Mouse (Mus musculus) layer of hippocampus, adult 9-10 months (tissue): ENCODE results near the gene Prkch.
A peak's percentile ranks its signal among the peaks of the same experiment; 100 is the strongest.
"Not testable (repeated sequence)": the region's sequence is repeated elsewhere in the genome, so short reads cannot be mapped to it uniquely, and the experiment has no call there.

Source experiments
- DNase-seq: peaks from one replicate; pipeline ENCODE4 v3.0.0; 2022; ENCODE audit warnings: low spot score

Gene Prkch

GRCm38 (mm10) chr12:73584610-73585240 is at the start of gene Prkch:
Gene Prkch, plus strand, starts transcription at chr12:73584796.
- DNase-seq = no peak

- no peak for DNase-seq
Measured at GRCm38 (mm10) chr12:73537499-73538138, 47.0 kb upstream of the Prkch start.

GRCm38 (mm10) chr12:73538139-73538508 is 46.5 kb upstream of the Prkch start:
- not testable (repeated sequence) for DNase-seq

DNA sequence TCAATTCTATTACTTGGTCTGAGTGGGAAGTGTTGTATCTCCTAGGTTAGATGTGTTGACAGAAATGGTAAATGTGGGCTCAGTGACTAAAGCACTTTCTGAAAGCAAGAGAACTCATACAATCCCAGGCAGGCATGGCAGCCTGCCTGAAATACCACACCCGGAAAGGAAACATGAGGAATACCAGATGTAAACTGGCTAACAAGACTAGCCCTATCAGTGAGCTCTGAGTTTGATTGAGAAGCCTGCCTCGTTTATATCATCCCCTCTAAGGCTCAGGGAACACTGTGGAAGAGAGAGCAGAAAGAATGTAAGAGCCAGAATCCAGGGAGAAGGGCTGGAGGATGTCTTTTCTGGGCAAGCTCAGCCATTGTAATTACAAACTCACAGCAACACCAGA is 45.4 kb upstream of the Prkch start:
- no peak for DNase-seq

DNA sequence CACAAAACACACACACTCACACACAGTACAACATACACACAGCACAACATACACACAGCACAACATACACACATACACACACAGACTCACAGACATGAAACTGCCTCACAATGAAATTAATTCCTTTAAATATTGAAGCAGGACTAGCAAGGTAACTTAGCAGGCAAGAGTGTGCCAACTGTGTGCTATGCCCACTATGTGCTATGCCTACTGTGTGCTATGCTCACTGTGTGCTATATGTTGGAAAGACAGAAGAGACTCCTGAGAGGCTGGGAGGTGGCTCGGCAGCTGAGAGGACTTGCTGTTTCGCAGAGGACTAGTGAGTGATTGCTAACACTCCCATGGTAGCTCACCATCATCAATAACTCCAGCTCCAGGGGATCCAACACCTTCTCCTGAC is 44.2 kb upstream of the Prkch start:
- DNase-seq = no peak

DNA sequence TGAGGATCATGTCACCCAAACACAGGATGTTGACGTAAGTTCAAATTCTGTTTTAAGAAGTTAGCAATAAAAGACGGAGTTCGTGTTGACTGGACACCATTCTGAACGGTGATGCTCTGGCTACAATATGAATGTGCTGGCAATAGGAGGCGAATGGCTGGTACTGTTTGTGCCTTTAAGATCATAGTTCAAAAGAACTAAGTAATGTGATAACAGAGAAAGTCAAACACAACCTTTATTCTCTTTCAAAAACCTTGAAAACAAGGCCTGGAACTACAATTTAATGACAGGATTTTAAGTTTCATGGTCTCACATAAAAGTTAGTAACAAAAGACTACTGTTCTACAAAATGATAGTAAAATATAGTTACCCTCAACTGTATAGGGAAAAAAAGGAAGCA is 41.4 kb upstream of the Prkch start:
- no peak for DNase-seq

DNA sequence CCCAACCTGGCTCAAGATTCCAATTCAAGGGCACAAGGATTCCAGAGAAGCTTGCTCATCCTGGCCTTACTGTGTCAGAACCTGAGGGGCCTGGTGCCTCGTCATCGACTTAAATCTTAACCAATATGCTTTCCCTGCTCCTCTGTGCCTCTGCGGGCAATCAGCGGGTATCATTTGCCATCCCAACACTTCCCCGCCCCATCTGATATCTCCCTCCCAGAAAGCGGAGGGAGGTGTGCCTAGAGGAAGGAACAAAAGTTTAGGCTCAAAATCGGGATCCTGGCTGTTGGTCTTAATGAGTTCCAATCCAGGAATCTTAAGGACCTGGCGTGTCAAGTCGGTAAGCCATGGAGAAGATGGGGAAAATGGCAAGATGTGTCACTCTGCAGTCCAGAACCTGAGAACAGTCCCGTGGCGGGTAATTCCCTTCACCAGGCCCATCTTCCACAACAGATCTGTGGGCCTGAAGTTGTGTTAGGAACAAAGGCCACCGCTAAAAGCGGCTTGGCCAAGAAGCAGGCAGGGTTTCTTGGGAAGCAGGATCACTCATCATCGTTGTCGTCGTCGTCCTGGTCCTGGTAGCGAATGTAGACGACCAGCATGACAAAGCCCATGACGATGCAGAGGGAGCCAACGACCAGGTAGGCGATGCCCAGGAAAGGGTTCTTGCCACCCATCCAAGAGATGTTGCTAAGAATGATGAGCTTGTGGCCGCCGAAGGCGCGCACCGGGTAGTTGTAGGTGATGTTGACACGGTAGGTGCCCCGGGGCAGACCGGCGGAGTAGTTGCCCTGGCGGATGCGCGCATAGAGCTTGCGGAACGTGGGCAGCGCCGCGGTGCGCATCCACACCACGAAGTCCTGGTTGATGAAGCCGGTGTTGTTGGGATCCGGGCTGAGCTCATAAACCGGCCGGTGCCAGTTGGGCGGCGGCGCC is 39.6 kb upstream of the Prkch start:
- DNase-seq = no peak

- no peak for DNase-seq
Measured at GRCm38 (mm10) chr12:73545672-73546085, 38.9 kb upstream of the Prkch start.

DNA sequence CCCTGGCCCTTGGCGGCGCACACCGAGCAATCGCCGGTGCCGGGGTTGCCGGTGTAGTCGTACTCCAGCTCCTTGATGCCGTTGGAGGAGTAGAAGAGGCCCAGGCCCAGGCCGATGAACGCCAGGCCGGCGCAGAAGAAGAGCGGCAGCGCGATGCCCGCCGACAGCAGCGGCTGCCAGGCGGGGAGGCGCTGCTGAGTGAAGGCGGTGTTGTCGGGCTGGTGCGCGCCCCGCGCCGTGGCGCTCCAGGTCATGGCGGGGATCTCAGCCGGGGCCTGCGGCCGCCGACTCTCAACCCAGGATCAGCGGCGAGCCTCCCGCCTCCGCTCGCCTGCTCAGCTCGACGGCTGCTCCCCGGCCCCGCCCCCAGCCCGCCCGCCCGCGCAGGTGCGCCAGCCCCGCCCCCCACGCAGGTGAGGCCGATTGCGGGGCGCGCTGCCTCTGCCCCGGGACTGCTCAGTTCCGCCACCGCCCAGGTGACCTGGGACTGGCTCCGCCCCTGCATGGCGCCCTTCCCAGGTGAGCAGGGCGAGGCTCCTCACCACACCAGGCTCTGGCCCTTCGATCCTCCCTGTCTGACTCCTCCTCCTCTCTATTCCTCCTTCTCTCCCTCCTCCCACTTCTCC is 38.4 kb upstream of the Prkch start, which contains the start of gene Tmem30b:
Gene Tmem30b (minus strand): TSS at position 307 of the 626 bp plus-strand sequence.
- no peak for DNase-seq

- no peak for DNase-seq
Measured at GRCm38 (mm10) chr12:73547646-73548045, 37.0 kb upstream of the Prkch start.

- no peak for DNase-seq
Measured at GRCm38 (mm10) chr12:73548259-73548658, 36.3 kb upstream of the Prkch start.

GRCm38 (mm10) chr12:73554155-73554554 is 30.4 kb upstream of the Prkch start:
- peak; percentile 35 for DNase-seq

DNA sequence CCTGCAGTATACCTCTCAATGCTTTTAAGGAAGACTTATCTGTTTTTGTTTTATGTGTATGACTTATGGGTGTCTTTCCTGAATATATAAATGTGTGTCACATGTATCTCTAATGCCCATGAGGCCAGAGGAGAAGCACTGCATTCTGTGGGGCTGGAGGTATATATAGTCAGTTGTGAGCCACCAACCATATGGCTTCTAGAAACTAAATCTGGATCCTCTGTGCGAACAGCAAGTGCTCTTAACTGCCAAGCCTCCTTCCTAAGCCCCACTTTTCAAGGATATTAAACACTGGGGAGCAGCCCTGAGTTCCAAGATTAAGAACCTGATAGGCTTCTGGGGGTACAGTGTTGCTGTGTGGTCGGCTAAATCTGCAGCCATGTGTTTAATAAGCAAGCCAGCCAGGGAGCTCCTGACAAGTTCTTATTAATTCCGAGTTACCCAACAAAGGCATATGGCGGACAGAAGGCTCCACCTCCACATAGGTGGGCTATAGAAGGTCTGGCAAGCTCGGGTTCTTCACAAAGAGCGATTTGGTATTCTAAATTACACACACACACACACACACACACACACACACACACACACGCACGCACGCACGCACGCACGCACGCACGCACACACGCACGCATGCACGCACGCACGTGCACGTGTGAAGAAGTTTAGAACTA is 25.9 kb upstream of the Prkch start:
- DNase-seq = no peak

DNA sequence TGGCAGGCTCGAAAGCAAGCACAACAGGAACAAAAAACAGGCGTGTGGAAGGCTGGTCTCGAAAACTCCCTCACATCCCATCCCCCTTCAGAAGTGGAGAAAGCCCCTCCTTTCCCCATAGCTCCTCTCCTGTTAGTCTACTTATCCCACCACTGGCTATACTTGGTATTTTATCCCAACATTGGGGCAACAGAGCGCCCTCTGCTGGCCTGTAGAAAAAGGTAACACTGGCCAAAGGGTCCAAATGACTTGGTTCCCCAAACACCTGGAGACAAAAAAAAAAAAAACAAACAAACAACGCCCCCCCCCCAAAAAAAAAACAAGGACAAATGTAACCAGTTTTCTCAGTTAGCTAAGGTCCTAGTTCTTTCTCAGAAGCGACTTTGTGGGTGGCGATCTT is 24.5 kb upstream of the Prkch start:
- DNase-seq = no peak

GRCm38 (mm10) chr12:73563122-73563521 is 21.5 kb upstream of the Prkch start:
- not testable (repeated sequence) for DNase-seq

DNA sequence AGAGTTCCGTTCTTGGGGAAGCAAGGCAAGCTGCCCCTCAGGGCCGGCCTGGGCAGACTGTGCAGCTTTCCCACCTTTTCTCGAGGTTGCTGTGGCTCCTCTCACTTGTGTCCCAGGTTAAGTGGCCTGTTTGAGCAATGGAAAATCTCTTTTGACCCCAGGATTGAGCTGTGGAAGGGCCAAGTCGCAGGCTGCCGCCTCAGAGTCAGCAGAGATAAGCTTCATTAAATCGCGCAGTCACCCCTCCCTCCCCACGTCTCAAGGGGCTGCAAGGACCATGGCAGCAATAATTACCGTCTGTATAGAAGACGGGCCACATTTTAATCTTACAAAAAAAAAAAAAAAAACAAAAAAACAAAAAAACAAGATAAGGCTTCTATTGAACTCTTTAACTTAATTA is 20.4 kb upstream of the Prkch start:
- DNase-seq = no peak

GRCm38 (mm10) chr12:73564795-73565619 is 19.6 kb upstream of the Prkch start:
- DNase-seq = peak; percentile 55

DNA sequence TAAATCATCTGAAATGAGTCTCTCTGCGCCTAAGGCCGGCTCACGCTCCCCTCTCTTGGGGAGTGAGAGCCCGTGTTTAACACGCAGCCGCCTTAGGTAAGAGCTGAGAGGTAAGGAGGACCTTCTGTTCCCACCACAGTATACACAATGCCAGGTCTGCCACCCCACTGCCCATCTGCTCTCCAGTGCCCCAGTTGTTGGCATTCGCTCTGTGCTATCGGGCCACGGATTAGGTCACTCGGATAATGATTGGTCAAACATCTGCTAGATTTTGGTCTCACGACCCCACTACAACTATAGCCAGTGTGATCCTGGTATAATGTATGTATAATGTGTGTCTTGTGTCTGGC is 19.0 kb upstream of the Prkch start:
- DNase-seq = no peak

DNA sequence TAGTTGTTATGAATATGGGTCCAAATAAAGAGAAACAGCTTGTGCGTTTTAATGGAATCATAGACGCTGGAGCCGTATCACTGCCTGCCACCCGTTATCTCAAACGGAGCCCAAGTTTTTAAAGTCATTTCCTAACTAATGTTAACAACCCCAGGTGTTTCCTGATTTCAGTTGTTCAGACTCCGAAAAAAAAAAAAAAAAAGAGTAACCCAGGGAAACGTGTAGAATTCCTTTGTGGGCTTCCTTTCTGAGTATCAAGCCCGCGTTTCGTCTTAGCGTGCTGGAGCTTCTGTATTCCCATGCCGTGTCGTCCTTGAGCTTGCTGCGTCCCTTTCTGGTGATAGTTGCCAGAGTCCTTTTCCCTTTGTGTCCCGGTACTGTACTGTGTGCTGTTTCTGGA is 10.0 kb upstream of the Prkch start:
- DNase-seq = no peak

- DNase-seq = no peak
Measured at GRCm38 (mm10) chr12:73578141-73578540, 6.5 kb upstream of the Prkch start.

DNA sequence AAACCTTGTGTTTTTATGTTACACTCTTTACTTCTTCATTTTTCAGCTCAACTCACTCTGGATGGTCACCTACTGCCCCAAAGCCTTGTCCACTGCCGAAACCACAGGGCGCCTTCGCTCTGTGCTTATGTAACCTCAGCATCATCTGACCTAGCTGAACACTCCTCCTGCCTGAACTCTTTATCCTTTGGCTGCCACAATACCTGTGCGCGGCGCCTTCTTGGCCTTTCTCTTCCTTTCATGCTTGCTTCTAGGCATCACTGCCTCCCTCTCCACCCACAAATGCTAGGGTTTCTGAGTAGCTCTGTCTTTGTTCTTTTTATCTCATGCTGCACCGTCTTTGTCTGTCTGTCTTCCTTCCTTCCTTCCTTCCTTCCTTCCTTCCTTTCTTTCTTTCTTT is 3.8 kb upstream of the Prkch start:
- DNase-seq = no peak
